Mouse (Mus musculus): ENCODE measurements around the gene Slc45a3. TPM values are rescaled to one million over a fixed set of nuclear protein-coding genes. Genes with fewer than 3 reads are reported as not detected.

Slc45a3 gene
- polyA plus RNA-seq, 1 experiment = 4.3 TPM

GRCm38 (mm10) chr1:131941501-131941900 lies 21.3 kb upstream of the Slc45a3 start:
- no peak overlapping the region for H3K4me3 ChIP-seq (replicated peaks; ENCODE audit: insufficient read depth, low read depth, low read length)
- TF ChIP-seq POLR2A (IDR thresholded peaks at IDR 0.05; ENCODE audit: borderline replicate concordance, insufficient read depth, low read length) = no peak
- no peak overlapping the region for H3K27ac ChIP-seq (ENCODE audit: insufficient read depth, low read length)
- H3K27me3 ChIP-seq (ENCODE audit: control insufficient read depth, insufficient read depth, low read length) = no peaks in the 10 kb centered on the region
- H3K4me1 ChIP-seq (ENCODE audit: control insufficient read depth, insufficient read depth, low read length) = no peaks in the 10 kb centered on the region
- 95% methylated on average over 1 of the region's 1 CpGs for WGBS
- DNase-seq = no peak

- Histone ChIP-seq H3K27ac (ENCODE audit: insufficient read depth, low read length) (no peak overlapping the region), H3K4me3 (replicated peaks; ENCODE audit: insufficient read depth, low read depth, low read length) (no peak overlapping the region), H3K4me1 (ENCODE audit: control insufficient read depth, insufficient read depth, low read length) (no peaks in the 10 kb centered on the region), H3K27me3 (ENCODE audit: control insufficient read depth, insufficient read depth, low read length) (no peaks in the 10 kb centered on the region)
- DNase-seq = no peak
- 66% methylated on average over 16 of the region's 16 CpGs for WGBS
- no peak for TF ChIP-seq CTCF (IDR thresholded peaks at IDR 0.05; ENCODE audit: borderline replicate concordance, insufficient read depth, low read depth, low read length)
- no peak for TF ChIP-seq POLR2A (IDR thresholded peaks at IDR 0.05; ENCODE audit: borderline replicate concordance, insufficient read depth, low read length)
Observed at GRCm38 (mm10) chr1:131942621-131943590, 19.9 kb upstream of the Slc45a3 start.

- no peak for TF ChIP-seq POLR2A (IDR thresholded peaks at IDR 0.05; ENCODE audit: borderline replicate concordance, insufficient read depth, low read length)
- no peak for TF ChIP-seq CTCF (IDR thresholded peaks at IDR 0.05; ENCODE audit: borderline replicate concordance, insufficient read depth, low read depth, low read length)
- WGBS = 78% methylated on average over 10 of the region's 10 CpGs
- no peak for DNase-seq
Observed at GRCm38 (mm10) chr1:131945674-131946440, 16.9 kb upstream of the Slc45a3 start.

GRCm38 (mm10) chr1:131946462-131947215 lies 16.1 kb upstream of the Slc45a3 start:
- no peak for DNase-seq
- Histone ChIP-seq H3K27me3 (ENCODE audit: control insufficient read depth, insufficient read depth, low read length) (no peaks in the 10 kb centered on the region), H3K27ac (ENCODE audit: insufficient read depth, low read length) (no peak overlapping the region), H3K4me3 (replicated peaks; ENCODE audit: insufficient read depth, low read depth, low read length) (no peak overlapping the region), H3K4me1 (ENCODE audit: control insufficient read depth, insufficient read depth, low read length) (no peaks in the 10 kb centered on the region)
- TF ChIP-seq POLR2A (IDR thresholded peaks at IDR 0.05; ENCODE audit: borderline replicate concordance, insufficient read depth, low read length) (no peak), CTCF (IDR thresholded peaks at IDR 0.05; ENCODE audit: borderline replicate concordance, insufficient read depth, low read depth, low read length) (no peak)
- WGBS = 86% methylated on average over 11 of the region's 11 CpGs

More at GRCm38 (mm10) chr1:131945674-131946440, 16.9 kb upstream of the Slc45a3 start:
- H3K4me1 ChIP-seq (ENCODE audit: control insufficient read depth, insufficient read depth, low read length) = no peaks in the 10 kb centered on the region
- no peaks in the 10 kb centered on the region for H3K27me3 ChIP-seq (ENCODE audit: control insufficient read depth, insufficient read depth, low read length)
- H3K27ac ChIP-seq (ENCODE audit: insufficient read depth, low read length) = no peak overlapping the region
- H3K4me3 ChIP-seq (replicated peaks; ENCODE audit: insufficient read depth, low read depth, low read length) = no peak overlapping the region

- H3K27ac ChIP-seq (ENCODE audit: insufficient read depth, low read length) = no peak overlapping the region
- 35% methylated on average over 1 of the region's 1 CpGs for WGBS
- H3K4me3 ChIP-seq (replicated peaks; ENCODE audit: insufficient read depth, low read depth, low read length) = no peak overlapping the region
- no peaks in the 10 kb centered on the region for H3K4me1 ChIP-seq (ENCODE audit: control insufficient read depth, insufficient read depth, low read length)
- TF ChIP-seq POLR2A (IDR thresholded peaks at IDR 0.05; ENCODE audit: borderline replicate concordance, insufficient read depth, low read length) = no peak
- TF ChIP-seq CTCF (IDR thresholded peaks at IDR 0.05; ENCODE audit: borderline replicate concordance, insufficient read depth, low read depth, low read length) = no peak
- DNase-seq = no peak
- no peaks in the 10 kb centered on the region for H3K27me3 ChIP-seq (ENCODE audit: control insufficient read depth, insufficient read depth, low read length)
Observed at GRCm38 (mm10) chr1:131947997-131948525, 14.7 kb upstream of the Slc45a3 start.

- H3K27ac ChIP-seq (ENCODE audit: insufficient read depth, low read length) = no peak overlapping the region
- no peak for DNase-seq
- H3K4me1 ChIP-seq (ENCODE audit: control insufficient read depth, insufficient read depth, low read length) = no peaks in the 10 kb centered on the region
- H3K27me3 ChIP-seq (ENCODE audit: control insufficient read depth, insufficient read depth, low read length) = no peaks in the 10 kb centered on the region
- TF ChIP-seq CTCF (IDR thresholded peaks at IDR 0.05; ENCODE audit: borderline replicate concordance, insufficient read depth, low read depth, low read length) (no peak), POLR2A (IDR thresholded peaks at IDR 0.05; ENCODE audit: borderline replicate concordance, insufficient read depth, low read length) (no peak)
- H3K4me3 ChIP-seq (replicated peaks; ENCODE audit: insufficient read depth, low read depth, low read length) = no peak overlapping the region
- WGBS = 81% methylated on average over 12 of the region's 12 CpGs
Observed at GRCm38 (mm10) chr1:131954242-131954865, 8.4 kb upstream of the Slc45a3 start.
